Mouse (Mus musculus): ENCODE measurements around the gene Med1. TPM values are rescaled to one million over a fixed set of nuclear protein-coding genes. Genes with fewer than 3 reads are reported as not detected.

Med1 gene
- polyA plus RNA-seq, 1 experiment: 33.2 TPM

DNA sequence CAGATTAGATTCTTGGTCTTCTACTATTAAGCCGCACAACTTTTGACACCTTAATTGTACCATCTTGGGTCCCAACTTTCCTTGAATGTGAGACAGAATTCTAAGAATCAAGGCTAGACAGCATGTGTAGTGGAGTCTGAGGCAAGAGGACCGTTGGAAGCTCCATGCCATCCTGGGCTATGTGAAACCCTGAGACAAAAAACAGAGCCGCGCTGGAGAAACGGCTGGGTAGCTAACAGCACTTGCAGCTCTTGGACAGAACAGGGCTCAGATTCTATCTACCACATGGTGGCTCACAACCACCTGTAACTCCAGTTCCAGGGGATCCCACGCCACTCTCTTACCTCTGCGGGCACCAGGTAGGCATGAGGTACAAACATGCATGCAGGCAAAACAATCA, 47.2 kb downstream of the Med1 start:
- no peak for TF ChIP-seq POLR2A (IDR thresholded peaks at IDR 0.05; ENCODE audit: borderline replicate concordance, extremely low read depth, insufficient read depth, insufficient read length, poor library complexity, severe bottlenecking)
- no peak for TF ChIP-seq CTCF (IDR thresholded peaks at IDR 0.05; ENCODE audit: borderline replicate concordance, extremely low read depth, insufficient read depth, insufficient read length)
- no peak for DNase-seq (ENCODE audit: low read depth)

- TF ChIP-seq POLR2A (IDR thresholded peaks at IDR 0.05; ENCODE audit: borderline replicate concordance, extremely low read depth, insufficient read depth, insufficient read length, poor library complexity, severe bottlenecking) (no peak), CTCF (IDR thresholded peaks at IDR 0.05; ENCODE audit: borderline replicate concordance, extremely low read depth, insufficient read depth, insufficient read length) (no peak)
- no peak for DNase-seq (ENCODE audit: low read depth)
Observed at GRCm38 (mm10) chr11:98142545-98142944, 50.5 kb downstream of the Med1 start.

DNA sequence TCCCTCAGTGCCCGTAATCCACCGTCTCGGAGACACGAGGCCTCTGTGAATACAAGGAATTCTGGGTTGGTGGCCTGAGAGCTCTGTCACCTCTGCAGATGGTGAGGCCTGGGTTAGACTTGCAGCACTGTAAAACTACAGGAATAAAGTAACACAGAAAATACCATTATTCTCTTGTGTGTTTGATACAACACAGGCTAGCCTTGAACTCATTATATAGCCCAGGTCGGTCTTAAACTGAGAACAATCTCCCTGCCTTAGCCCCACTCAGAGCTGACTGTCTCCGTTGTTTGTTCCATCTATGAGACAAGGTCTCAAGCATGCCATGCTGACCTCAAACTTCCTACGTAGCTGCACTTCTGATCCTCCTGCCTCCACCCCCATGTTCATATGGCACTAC, 54.2 kb downstream of the Med1 start:
- TF ChIP-seq CTCF (IDR thresholded peaks at IDR 0.05; ENCODE audit: borderline replicate concordance, extremely low read depth, insufficient read depth, insufficient read length): no peak
- no peak for TF ChIP-seq POLR2A (IDR thresholded peaks at IDR 0.05; ENCODE audit: borderline replicate concordance, extremely low read depth, insufficient read depth, insufficient read length, poor library complexity, severe bottlenecking)
- no peak for DNase-seq (ENCODE audit: low read depth)

- DNase-seq (ENCODE audit: low read depth): no peak
- TF ChIP-seq POLR2A (IDR thresholded peaks at IDR 0.05; ENCODE audit: borderline replicate concordance, extremely low read depth, insufficient read depth, insufficient read length, poor library complexity, severe bottlenecking) (no peak), CTCF (IDR thresholded peaks at IDR 0.05; ENCODE audit: borderline replicate concordance, extremely low read depth, insufficient read depth, insufficient read length) (no peak)
Observed at GRCm38 (mm10) chr11:98137836-98138235, 55.3 kb downstream of the Med1 start.

DNA sequence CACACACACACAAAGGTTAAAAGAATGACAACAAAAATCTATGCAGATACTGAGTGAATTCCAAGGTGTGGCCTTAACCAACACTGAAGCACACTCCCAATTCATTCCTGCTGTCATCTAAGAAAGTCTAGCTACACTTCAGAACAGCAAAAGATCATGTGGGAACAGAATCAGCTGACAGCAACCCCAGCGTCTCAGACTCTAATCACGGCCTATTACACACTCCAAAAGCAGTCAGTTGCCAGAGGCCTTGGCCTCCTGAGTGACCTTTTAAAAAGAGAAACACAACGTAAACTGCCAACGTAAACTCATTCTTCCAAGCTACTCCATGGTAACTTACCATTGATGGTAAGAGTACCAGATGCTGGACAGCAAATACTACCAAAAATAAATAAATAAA, 58.1 kb downstream of the Med1 start:
- peak; percentile 2 for DNase-seq (ENCODE audit: low read depth)
- TF ChIP-seq POLR2A (IDR thresholded peaks at IDR 0.05; ENCODE audit: borderline replicate concordance, extremely low read depth, insufficient read depth, insufficient read length, poor library complexity, severe bottlenecking) (no peak), CTCF (IDR thresholded peaks at IDR 0.05; ENCODE audit: borderline replicate concordance, extremely low read depth, insufficient read depth, insufficient read length) (no peak)

DNA sequence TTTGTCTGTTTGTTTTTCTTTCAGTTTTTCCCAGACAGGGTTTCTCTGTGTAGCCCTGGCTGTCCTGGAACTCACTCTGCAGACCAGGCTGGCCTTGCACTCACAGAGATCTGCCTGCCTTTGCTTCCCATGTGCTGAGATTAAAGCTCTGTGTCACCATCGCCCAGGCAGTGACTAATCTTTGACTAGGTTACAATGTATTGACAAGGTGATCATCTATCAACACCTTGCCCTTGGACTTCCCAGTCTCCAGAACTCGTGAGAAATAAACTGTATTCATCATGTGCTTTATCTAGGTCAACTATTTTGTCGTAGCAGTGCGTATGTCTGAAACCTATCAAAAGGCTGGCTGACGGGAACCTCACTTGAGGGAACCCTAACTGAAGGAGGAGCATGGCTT, 69.7 kb downstream of the Med1 start:
- TF ChIP-seq POLR2A (IDR thresholded peaks at IDR 0.05; ENCODE audit: borderline replicate concordance, extremely low read depth, insufficient read depth, insufficient read length, poor library complexity, severe bottlenecking): no peak
- TF ChIP-seq CTCF (IDR thresholded peaks at IDR 0.05; ENCODE audit: borderline replicate concordance, extremely low read depth, insufficient read depth, insufficient read length): no peak
- DNase-seq (ENCODE audit: low read depth): no peak

- no peak for TF ChIP-seq CTCF (IDR thresholded peaks at IDR 0.05; ENCODE audit: borderline replicate concordance, extremely low read depth, insufficient read depth, insufficient read length)
- TF ChIP-seq POLR2A (IDR thresholded peaks at IDR 0.05; ENCODE audit: borderline replicate concordance, extremely low read depth, insufficient read depth, insufficient read length, poor library complexity, severe bottlenecking): no peak
- no peak for DNase-seq (ENCODE audit: low read depth)
Observed at GRCm38 (mm10) chr11:98114363-98114762, 78.7 kb downstream of the Med1 start.

DNA sequence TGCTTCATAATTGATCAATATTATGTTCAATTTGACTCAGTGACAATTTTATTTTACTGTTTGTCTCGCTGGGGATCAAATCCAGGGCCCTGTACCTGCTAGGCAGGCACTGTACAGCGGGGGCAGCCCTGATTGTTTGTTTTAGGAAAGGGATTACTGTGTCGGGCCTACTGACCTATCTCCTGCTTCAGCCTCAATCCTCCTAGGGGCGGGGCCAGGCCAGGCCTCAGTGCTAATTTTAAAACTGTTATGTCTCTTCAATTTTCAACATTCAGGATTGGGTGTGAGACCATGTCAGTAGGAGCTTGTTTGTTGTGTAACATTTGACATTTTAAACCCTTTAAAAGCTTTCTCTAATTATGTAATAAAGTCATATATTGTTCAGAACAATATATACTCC, 79.6 kb downstream of the Med1 start:
- no peak for TF ChIP-seq POLR2A (IDR thresholded peaks at IDR 0.05; ENCODE audit: borderline replicate concordance, extremely low read depth, insufficient read depth, insufficient read length, poor library complexity, severe bottlenecking)
- no peak for TF ChIP-seq CTCF (IDR thresholded peaks at IDR 0.05; ENCODE audit: borderline replicate concordance, extremely low read depth, insufficient read depth, insufficient read length)
- no peak for DNase-seq (ENCODE audit: low read depth)

DNA sequence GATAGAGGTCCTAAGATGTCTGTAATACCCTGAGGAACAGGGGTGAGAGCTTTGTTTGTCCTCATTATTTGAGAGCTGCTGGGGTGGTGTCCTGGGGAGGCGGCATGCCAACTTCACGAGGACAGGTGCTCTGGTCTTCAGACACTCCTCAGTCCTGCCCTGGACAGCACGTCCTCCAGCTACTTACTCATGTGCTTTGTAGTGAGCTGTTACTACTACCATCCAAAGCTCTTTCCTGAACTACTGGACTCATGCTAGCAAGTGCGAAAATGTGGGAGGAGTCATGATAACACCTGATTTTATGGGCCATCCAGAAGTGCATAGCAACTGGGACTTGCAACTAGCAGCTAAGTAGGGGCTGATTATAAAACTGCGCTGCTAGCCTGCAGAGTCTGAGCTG, 83.4 kb downstream of the Med1 start:
- DNase-seq (ENCODE audit: low read depth): no peak
- TF ChIP-seq POLR2A (IDR thresholded peaks at IDR 0.05; ENCODE audit: borderline replicate concordance, extremely low read depth, insufficient read depth, insufficient read length, poor library complexity, severe bottlenecking) (no peak), CTCF (IDR thresholded peaks at IDR 0.05; ENCODE audit: borderline replicate concordance, extremely low read depth, insufficient read depth, insufficient read length) (no peak)

Other genes starting within 250 kb of the Med1 start
- gene Plxdc1, start 206.8 kb downstream of the Med1 start, polyA plus RNA-seq (2012; rRNA removed): 0.67 and 0.90 TPM in 2 replicates
- 0.89 and 1.1 TPM in 2 replicates for gene Arl5c, start 197.1 kb downstream of the Med1 start, polyA plus RNA-seq (2012; rRNA removed)
- 60.8 and 90.1 TPM in 2 replicates for gene Cacnb1, start 170.3 kb downstream of the Med1 start, polyA plus RNA-seq (2012; rRNA removed)
- gene Rpl19, start 166.6 kb downstream of the Med1 start, polyA plus RNA-seq (2012; rRNA removed): 1,103 and 1,209 TPM in 2 replicates
- 1.8 and 5.5 TPM in 2 replicates for gene Stac2, start 139.8 kb downstream of the Med1 start, polyA plus RNA-seq (2012; rRNA removed)
- 28.3 and 30.2 TPM in 2 replicates for gene Fbxl20, start 42.9 kb downstream of the Med1 start, polyA plus RNA-seq (2012; rRNA removed)
- 21.7 and 26.2 TPM in 2 replicates for gene Cdk12, start 9.8 kb upstream of the Med1 start, polyA plus RNA-seq (2012; rRNA removed)
- gene Neurod2, start 136.4 kb upstream of the Med1 start, polyA plus RNA-seq (2012; rRNA removed): 52.0 and 101 TPM in 2 replicates
- 6.9 and 18.2 TPM in 2 replicates for gene Ppp1r1b, start 155.1 kb upstream of the Med1 start, polyA plus RNA-seq (2012; rRNA removed)
- 66.1 and 124 TPM in 2 replicates for gene Stard3, start 165.1 kb upstream of the Med1 start, polyA plus RNA-seq (2012; rRNA removed)
- 0.38 and 0.48 TPM in 2 replicates for gene Tcap, start 190.5 kb upstream of the Med1 start, polyA plus RNA-seq (2012; rRNA removed)
- 0.88 and 1.6 TPM in 2 replicates for gene Pnmt, start 193.2 kb upstream of the Med1 start, polyA plus RNA-seq (2012; rRNA removed)
- 12.0 and 16.9 TPM in 2 replicates for gene Pgap3, start 207.2 kb upstream of the Med1 start, polyA plus RNA-seq (2012; rRNA removed)
- 7.4 and 10.4 TPM in 2 replicates for gene Erbb2, start 219.2 kb upstream of the Med1 start, polyA plus RNA-seq (2012; rRNA removed)
- gene Mien1, start 245.7 kb upstream of the Med1 start, polyA plus RNA-seq (2012; rRNA removed): 130 and 147 TPM in 2 replicates